Mouse (Mus musculus) gastrocnemius, adult 2 months (tissue): ENCODE measurements at regions not wholly inside any gene's neighbourhood (a gene's known extent, or its start where the extent isn't known, plus 50 kb on each side); places are given as distances from the start of the nearest gene placed in this dataset.

Experiments
- DNase-seq: peaks from one replicate; pipeline ENCODE4 v3.0.0; 2022
- H3K27ac ChIP-seq: fragments of 200-600 bp; 2 replicates; pipeline ENCODE4 v1.8.1; 2022; ENCODE audit warnings: mild to moderate bottlenecking
- H3K4me3 ChIP-seq: fragments of 200-600 bp; 2 replicates; pipeline ENCODE4 v1.8.1; 2022; ENCODE audit warnings: mild to moderate bottlenecking, moderate library complexity
- CTCF ChIP-seq: fragments of 200-600 bp; IDR thresholded peaks from 2 replicates; pipeline ENCODE4 v1.8.1; 2022; ENCODE audit warnings: antibody characterized with exemption, mild to moderate bottlenecking, moderate library complexity
- intact Hi-C: fragments of 180-260 bp; cut with DNase I; formaldehyde crosslinking; loops from one replicate; pipeline ENCODE4 v1.15.1; 2025

GRCm38 (mm10) chr11:37936439-37937134 lies 700.8 kb upstream of the Tenm2 start:
- no peak overlapping the region for H3K4me3 ChIP-seq
- no peak overlapping the region for H3K27ac ChIP-seq
- no peak for TF ChIP-seq CTCF
- intact Hi-C loops: no loop called here
- no peak for DNase-seq

GRCm38 (mm10) chr11:37913161-37913560 lies 677.4 kb upstream of the Tenm2 start:
- Histone ChIP-seq H3K27ac (no peak overlapping the region), H3K4me3 (no peak overlapping the region)
- DNase-seq: no peak
- intact Hi-C loops: no loop called here
- TF ChIP-seq CTCF: no peak

- no peak overlapping the region for H3K4me3 ChIP-seq
- TF ChIP-seq CTCF: no peak
- no peak overlapping the region for H3K27ac ChIP-seq
- intact Hi-C loops: no loop called here
- no peak for DNase-seq
These were observed 669.2 kb upstream of the Tenm2 start for GRCm38 (mm10) chr11:37904991-37905390.

- intact Hi-C loops: no loop called here
- Histone ChIP-seq H3K27ac (no peak overlapping the region), H3K4me3 (no peak overlapping the region)
- DNase-seq: no peak
- TF ChIP-seq CTCF: no peak
These were observed 661.9 kb upstream of the Tenm2 start for GRCm38 (mm10) chr11:37897713-37898112.

- H3K27ac ChIP-seq: no peak overlapping the region
- intact Hi-C loops: no loop called here
- H3K4me3 ChIP-seq: no peak overlapping the region
- TF ChIP-seq CTCF: no peak
- DNase-seq: no peak
These were observed 647.0 kb upstream of the Tenm2 start for GRCm38 (mm10) chr11:37882717-37883116.

GRCm38 (mm10) chr11:37837301-37837700 lies 601.5 kb upstream of the Tenm2 start:
- Histone ChIP-seq H3K4me3 (no peak overlapping the region), H3K27ac (no peak overlapping the region)
- intact Hi-C loops: no loop called here
- TF ChIP-seq CTCF: no peak
- no peak for DNase-seq

- no peak for TF ChIP-seq CTCF
- H3K4me3 ChIP-seq: no peak overlapping the region
- intact Hi-C loops: no loop called here
- DNase-seq: no peak
- no peak overlapping the region for H3K27ac ChIP-seq
These were observed 595.2 kb upstream of the Tenm2 start for GRCm38 (mm10) chr11:37830975-37831374.

- Histone ChIP-seq H3K27ac (no peak overlapping the region), H3K4me3 (no peak overlapping the region)
- no peak for DNase-seq
- no peak for TF ChIP-seq CTCF
- intact Hi-C loops: no loop called here
These were observed 571.0 kb upstream of the Tenm2 start for GRCm38 (mm10) chr11:37806761-37807160.

- DNase-seq: no peak
- Histone ChIP-seq H3K27ac (no peak overlapping the region), H3K4me3 (no peak overlapping the region)
- intact Hi-C loops: no loop called here
- TF ChIP-seq CTCF: no peak
These were observed 563.1 kb upstream of the Tenm2 start for GRCm38 (mm10) chr11:37798783-37799318.

- intact Hi-C loops: no loop called here
- no peak for TF ChIP-seq CTCF
- no peak overlapping the region for H3K27ac ChIP-seq
- H3K4me3 ChIP-seq: no peak overlapping the region
- DNase-seq: no peak
These were observed 536.8 kb upstream of the Tenm2 start for GRCm38 (mm10) chr11:37772481-37773089.

- no peak overlapping the region for H3K4me3 ChIP-seq
- intact Hi-C loops: no loop called here
- TF ChIP-seq CTCF: no peak
- no peak overlapping the region for H3K27ac ChIP-seq
- DNase-seq: no peak
These were observed 535.1 kb upstream of the Tenm2 start for GRCm38 (mm10) chr11:37770881-37771280.

GRCm38 (mm10) chr11:37768121-37768520 lies 532.4 kb upstream of the Tenm2 start:
- no peak for DNase-seq
- intact Hi-C loops: no loop called here
- H3K27ac ChIP-seq: no peak overlapping the region
- no peak overlapping the region for H3K4me3 ChIP-seq
- TF ChIP-seq CTCF: no peak

GRCm38 (mm10) chr11:37735992-37736391 lies 500.2 kb upstream of the Tenm2 start:
- DNase-seq: no peak
- Histone ChIP-seq H3K27ac (no peak overlapping the region), H3K4me3 (no peak overlapping the region)
- TF ChIP-seq CTCF: no peak
- intact Hi-C loops: no loop called here

GRCm38 (mm10) chr11:37735501-37735900 lies 499.7 kb upstream of the Tenm2 start:
- intact Hi-C loops: no loop called here
- H3K27ac ChIP-seq: no peak overlapping the region
- DNase-seq: no peak
- no peak overlapping the region for H3K4me3 ChIP-seq
- no peak for TF ChIP-seq CTCF
